Mouse (Mus musculus): ENCODE measurements at regions not wholly inside any gene's neighbourhood (a gene's known extent, or its start where the extent isn't known, plus 50 kb on each side); places are given as distances from the start of the nearest gene placed in this dataset.
"Not testable (repeated sequence)": the region's sequence is repeated elsewhere in the genome, so short reads cannot be mapped to it uniquely, and the experiment has no call there.

DNA sequence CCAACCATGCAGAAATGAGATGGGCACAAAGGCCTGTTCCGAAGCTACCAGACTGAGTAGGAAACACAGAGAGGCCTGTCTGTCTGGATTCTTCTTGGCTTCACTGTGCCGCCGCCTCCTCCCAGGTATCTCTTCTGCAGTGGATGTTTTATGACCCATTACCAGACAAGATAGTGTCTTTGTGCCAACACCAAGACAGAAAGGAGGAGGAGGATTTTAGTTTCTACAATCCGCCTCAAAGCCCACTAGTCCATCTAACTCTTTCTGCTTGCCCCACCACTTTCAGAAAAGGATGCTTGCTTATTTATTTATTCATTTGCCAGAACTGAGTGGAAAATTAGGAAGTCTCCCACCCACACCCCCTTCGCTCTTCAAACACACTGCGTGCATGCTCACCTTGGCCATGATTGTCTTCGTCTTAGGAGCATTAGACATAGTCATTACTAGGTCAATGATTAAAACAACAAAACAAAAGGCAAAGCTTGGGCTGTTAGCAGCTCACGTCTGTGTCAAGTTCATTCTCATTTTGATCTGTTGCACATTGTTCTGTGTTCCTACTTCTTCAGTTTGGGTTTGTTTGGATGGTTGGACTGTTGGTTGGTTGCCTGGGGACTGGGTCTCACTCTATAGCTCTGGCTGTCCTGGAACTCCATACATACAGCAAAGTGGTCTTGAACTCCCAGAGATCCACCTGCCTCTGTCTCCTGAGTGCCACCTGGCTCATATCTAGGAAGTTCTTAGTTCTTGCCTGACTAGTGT lies 61.7 kb upstream of the Cpm start:
- no peak for DNase-seq (ENCODE audit: low spot score in 2 of 2)

DNA sequence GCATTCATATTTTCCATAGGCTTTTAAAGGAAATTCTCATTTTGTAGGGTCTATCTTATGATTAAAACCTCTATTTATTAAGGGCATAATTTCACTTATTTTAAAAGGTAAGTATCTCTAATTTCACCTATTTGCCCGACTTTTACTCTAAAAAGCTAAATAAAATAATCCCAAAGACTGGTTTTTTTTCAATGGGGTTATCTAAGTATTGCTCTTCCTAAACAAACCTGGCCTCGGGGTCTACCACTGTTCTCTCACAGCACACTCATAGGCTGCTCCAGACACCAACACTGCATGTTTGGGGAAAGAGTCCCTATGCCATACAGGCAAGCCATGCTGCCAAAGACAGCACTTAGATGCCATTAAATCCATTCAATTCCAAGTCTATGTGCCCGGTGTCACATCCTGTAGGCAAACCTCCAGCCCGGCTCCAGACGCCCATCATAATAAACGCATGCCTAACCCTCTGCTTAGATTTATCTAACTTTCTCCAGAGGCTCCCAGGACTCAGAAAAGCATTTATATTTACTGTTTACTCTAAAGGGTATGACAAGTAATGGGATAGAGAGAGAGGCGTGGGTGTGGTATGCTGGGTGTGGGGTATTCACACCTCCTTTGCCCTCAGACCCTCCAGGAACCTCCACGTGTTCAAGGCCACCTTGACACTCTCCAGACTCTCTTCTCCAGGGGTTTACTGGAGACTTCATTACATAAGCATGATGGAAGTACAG lies 62.5 kb upstream of the Cpm start:
- DNase-seq (ENCODE audit: low spot score in 2 of 2) = no peak

DNA sequence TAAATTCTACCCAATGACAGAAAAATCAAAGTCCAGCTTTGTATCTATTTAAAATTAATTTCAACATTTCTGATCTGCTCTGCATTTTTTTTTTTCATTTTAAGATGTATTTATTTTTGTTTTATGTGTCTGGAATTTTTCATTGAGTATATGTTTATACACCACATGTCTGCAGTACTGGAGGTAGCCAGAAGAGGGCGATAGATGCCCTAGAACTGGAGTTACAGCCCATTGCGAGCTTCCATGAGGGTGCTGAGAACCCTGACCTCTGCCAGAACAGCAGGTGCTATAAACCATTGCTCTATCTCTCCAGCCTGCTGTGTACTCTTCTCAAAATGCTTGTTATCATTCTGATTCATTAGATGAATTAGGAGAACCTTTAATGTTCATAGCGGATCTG lies 63.1 kb upstream of the Cpm start:
- DNase-seq (ENCODE audit: low spot score in 2 of 2) = no peak

DNA sequence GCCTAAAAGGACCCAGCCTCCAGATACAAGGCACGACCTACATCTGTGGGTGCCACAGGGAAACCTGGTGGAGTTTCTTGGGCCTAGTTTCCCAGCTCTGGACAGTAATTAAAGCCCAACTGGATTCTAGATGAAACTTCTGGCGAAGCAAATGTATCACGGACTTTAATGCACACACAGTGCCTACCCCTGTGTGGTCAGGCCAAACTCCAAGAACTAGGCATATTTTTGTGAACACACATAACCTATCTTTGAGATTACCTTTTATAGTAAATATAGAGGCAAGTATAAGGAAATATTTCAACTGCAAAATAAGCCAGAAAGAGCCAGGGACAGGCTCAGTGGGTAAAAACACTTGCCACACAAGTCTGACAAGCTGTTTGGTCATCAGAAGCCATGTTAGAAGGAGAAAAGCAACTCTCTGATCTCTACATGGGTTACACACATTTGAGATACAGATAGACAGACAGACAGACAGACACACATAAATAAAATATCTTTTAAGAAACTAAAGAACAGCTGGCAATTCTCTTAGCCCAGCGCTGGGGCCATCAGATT lies 63.7 kb upstream of the Cpm start:
- DNase-seq (ENCODE audit: low spot score in 2 of 2) = no peak

DNA sequence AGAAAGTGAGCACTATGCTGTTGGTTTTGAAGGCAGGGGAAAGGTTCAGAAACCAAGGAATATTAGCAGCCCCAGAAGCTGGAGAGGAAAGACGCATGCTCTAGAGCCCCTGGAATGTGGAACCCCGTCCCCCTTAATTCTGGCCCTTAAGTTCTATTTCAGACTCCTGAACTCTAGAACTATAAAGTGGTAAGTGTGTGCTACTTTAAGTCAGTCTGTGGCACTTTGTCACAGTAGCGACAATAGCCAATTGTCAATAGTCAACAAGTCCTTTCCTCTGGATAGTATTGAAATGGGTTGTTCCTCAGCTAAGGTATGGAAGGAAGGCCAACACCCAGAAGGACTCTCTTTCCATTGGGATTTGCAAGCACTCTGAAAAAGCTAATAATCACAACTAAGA lies 64.2 kb upstream of the Cpm start:
- no peak for DNase-seq (ENCODE audit: low spot score in 2 of 2)

DNA sequence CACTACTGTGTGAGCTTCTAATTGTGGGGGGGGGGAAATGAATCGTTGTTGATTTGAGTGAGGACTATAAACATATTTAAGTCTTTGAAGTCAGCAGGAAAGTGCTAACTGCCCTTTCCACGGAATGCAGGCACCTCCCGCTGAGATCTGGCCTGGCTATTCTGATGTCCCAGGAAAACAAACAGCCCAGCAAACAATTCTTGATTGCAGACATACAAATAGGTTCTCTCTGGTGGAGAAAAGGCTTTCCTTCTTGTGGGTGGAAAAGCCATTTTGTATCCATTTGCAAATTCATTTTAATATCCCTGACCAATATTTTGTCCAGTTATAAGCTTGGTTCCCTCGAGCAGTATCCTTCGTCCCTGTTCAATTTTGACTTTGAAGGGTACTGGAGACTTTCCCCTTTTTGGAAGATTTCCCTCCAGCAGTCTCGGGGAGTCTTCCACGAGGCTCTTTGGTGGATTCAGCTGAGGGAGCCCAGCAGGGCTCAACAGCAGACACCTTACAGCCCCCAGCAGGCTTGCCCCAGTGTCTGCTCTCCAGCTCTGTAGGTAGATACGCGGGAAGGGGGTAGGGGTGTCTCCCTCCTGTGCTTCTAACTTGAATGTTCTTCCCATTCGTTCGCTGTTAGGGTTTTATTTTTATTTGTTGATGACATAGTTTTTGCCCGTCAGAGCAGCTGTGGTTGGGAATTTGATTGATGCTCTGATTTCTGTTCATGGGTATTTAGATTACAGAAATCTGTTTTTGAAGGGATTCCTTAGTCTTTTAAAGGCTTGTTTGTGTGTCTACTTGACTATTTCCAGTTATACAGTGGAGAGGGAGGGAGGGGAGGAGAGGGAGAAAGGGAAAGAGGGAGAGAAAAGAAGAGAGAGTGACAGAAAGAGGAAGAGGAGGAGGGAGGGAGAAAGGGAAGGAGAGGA lies 64.9 kb upstream of the Cpm start:
- DNase-seq (ENCODE audit: low spot score in 2 of 2) = no peak

DNA sequence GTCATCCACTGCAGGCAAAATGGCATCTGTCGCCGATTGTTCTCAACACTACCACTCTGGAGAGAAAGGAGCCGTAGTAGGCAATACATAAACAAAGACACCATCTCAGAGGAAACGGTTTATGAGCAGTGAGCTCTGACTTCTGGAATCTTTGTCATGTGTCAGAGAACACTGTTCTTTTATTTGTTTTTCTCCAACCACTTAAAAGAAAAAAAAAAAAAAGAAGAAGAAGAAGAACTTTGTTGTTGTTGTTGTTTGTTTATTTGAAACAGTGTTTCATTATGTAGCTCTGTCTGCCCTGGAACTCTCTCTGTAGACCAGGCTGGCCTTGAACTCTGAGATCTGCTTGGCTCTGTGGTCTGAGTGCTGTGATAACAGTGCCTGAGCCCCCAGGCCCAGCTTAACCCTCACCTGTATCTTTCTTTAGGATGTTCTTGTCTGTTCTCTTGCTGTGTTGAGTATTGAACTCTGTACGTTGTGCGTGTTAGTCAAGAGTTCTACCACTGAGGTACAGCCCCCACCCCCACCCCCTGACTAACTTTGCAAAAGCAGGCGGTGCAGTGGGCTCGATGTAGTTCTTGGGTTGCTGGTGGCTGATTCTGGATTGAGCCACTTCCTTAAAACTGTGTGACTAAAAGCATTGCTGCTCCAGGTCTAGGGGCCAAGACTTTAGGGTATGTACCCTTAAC lies 65.7 kb upstream of the Cpm start:
- DNase-seq (ENCODE audit: low spot score in 2 of 2) = no peak

DNA sequence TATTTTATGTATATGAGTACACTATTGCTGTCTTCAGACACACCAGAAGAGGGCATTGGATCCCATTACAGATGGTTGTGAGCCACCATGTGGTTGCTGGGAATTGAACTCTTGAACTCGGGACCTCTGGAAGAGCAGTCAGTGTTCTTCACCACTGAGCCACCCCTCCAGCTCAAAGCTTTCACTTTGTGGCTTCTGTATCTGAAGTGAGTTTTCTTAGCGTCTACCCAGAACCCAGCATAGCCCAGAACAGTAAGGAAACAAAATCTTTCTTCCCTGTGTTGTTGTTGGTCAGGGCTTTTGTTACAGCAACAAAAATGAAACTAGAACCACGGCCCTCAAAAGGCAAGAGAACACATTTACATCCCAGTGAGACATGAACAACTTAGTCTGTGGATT lies 66.5 kb upstream of the Cpm start:
- DNase-seq (ENCODE audit: low spot score in 2 of 2) = not testable (repeated sequence)

DNA sequence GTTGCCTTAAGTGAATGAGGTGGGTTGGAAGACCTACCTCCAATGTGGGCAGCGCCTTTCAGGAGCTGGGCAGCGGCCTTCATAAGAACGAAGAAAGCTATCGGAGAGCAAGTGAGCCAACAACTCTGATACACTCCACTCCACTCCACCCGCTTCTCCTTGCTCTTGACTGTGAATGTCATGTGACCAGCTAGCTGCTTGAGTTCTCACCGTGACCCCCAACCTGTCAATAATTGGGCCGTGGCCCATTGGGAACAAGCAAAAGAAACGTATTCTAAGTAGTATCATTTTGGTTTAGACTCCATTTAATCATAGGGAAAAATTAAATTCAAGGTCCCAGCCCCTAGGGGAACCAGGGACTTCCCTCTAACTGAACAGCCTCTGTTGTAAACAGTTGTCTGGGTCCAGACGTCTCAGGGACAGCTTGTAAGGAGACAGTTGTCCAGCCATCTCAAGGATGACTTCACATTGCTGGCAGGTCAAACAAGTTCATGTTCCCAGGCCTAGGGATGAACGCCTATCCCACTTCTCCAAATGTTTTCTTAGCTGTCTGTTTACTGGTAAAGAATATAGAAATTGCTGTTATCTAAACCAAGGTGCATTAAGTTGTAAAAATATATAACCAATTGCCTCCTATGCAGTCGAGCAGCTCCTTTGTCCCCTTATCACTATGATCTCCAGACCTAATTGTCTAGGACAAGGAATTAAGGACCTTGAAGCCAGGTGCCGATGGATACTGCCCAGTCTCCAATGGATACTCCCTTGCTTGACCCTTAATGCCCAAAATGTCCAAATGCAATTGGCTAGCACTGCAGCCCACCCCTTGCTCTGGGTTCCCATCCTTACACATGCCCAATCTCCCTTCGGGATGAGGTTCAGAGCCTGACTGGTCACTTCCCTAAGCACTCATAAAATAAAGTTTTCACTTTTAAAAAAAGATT lies 67.1 kb upstream of the Cpm start:
- DNase-seq (ENCODE audit: low spot score in 2 of 2) = no peak

DNA sequence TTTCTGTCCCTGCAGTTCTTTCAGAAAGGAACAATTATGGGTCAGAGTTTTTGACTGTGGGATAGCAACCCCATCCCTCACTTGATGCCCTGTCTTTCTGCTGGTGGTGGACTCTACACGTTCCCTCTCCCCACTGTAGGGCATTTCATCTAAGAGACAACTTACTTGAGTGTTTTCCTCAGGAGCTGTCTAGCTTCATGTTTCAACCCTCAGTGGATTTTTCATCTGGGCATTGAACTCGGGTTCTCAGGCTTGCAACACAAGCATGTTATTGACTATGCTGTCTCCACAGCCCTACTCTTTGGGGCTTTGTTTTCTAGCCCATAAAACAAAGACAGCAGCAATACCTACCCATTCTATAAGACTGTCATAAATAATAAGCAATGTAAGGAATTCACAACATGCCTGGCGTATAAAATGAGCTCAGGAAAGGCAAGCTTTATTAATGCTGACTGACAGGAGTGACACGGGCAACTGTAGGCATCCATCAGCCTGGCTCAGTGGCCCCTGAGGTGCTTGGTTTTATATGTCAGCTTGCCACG lies 68.0 kb upstream of the Cpm start:
- DNase-seq (ENCODE audit: low spot score in 2 of 2) = no peak

DNA sequence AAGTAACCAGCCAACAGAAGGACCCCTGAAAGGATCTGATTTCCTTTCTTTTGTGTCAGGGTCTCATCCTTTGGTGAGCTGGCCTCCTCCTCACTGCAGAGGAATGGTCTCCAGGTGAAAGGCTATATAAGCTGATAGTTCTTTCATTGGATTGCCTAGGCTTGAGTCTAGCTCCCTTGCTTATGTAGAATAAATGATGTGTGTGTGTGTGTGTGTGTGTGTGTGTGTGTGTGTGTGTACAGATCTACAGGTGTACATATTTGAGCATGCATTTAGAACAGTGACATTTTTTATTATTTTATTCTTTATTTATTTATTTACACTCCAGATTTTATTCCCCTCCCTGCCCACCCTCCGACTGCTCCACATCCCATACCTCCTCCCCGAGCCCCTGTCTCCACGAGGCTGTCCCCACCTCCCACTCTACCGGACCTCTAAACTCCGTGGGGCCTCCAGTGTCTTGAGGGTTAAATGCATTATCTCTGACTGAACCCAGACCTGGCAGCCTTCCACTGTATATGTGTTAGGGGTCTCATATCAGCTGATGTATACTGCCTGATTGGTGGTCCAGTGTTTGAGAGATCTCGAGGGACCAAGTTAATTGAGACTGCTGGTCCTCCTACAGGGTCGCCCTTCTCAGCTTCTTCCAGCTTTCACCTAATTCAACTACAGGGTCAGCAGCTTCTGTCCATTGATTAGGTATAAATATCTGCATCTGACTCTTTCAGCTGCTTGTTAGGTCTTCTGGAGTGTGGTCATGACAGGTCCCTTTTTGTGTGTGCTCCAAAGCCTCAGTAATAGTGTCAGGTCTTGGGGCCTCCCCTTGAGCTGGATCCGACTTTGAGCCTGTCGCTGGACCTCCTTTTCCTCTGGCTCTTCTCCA lies 68.7 kb upstream of the Cpm start:
- DNase-seq (ENCODE audit: low spot score in 2 of 2) = no peak

DNA sequence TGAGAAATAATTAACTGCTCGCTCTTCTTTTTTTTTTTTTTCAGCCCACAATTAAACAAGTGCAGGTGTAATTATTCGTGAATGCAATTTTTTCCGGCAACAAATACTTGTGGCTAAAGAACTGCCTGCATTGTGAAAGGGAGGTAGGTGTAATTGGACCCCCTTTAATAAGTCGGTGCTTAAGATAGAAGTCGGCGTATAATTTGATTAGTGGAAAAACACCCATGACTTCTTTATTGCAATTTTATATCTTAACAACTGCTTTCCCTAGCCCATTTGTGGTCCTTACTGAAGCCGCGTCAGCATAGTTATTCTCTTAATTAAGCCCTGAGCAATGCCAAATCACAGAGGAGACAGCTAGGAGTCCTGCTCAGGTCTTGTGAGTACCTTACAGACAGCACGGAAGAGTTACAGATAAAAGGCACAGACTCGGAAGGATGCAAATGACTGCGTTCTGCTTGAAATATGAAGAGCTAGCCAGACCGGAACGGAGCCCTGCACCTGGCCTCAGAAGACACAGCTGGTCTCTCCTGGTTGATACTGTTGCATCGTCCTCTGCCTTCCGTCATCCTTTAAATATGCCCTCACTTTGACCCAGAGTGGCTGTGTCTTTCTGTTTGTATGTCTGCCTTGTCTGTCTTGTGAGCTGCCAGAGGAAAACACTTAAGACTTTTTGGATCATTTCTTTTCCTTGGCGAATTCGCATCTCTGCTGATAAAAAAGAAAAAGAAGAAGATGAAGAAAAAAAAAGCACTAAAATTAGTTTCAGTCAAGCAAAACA lies 69.5 kb upstream of the Cpm start:
- peak; percentile 83 to 85 for DNase-seq (ENCODE audit: low spot score in 2 of 2)

DNA sequence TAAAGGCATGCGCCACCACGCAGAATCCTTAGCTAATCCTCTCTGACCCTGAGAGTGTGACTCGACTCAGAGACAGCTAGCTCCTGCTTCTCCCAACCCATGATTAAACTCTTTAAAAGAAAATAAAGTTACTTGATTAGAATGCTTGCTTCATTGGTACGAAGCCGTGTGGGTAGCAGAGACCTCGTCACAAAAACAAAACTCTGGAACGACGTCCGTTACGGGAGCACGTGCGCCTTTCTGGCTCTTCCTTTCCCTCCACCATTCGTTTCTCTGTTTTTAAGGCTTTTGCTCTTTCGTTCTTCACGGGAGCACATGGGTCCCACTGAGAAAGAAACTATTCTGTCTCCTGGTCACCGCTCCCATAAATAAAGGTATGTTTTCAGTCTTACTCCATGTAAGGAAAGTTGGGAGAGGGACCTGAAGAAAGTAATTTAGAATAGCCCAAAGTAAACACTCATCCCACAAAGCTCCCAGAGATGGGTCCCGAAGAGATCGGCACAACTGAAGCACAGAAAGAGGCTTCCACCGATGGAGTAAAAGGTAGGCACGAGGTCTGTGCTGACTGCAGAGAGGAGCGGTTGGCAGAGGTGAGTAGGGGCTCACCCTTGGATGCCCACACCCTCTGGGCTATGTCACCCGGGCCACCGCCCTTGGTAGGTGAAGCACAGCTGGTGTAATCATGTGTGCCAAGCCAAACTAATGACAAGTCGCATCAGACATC lies 70.2 kb upstream of the Cpm start:
- DNase-seq (ENCODE audit: low spot score in 2 of 2) = peak; percentile 44 to 51

DNA sequence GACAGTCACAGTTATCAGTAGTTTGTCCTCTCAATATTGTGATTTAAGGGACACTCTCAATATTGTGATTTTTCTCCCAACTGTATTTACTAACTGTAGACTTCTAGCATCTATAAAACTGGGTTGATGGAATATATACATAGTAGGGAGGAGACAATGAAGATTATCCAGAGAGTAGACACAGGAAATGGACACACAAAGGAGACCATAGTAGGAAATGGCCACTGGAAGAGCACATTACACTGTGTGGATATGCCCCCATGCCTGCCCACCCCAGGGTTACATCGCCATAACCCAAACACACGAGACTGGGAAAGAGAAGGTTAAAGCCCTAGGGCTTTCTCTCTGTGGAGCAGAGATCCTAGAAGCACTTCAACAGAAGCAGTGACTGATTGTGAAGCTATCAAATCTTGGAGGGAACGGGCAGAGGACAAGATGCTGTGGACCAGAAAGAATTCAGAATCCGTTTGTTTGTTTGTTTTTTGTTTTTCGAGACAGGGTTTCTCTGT lies 71.0 kb upstream of the Cpm start:
- no peak for DNase-seq (ENCODE audit: low spot score in 2 of 2)

DNA sequence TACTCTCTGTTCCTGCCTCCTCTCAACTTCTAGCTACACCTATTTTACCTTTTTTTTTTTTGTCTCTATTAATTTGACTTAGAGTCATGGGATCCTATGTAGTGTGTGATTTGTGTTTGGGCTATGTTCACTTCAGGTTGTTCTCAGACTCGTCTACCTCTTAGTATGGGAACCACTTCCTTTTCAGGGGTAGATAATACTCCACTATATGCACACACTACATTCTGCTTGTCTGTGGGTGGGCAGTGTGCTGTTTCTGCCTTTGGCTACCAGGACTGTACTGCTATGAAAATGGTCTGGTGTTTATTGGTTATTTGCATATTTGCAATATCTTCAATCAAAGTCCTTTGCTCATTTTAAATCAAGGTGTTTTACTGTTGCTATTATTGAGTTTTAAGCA lies 71.6 kb upstream of the Cpm start:
- DNase-seq (ENCODE audit: low spot score in 2 of 2) = no peak

DNA sequence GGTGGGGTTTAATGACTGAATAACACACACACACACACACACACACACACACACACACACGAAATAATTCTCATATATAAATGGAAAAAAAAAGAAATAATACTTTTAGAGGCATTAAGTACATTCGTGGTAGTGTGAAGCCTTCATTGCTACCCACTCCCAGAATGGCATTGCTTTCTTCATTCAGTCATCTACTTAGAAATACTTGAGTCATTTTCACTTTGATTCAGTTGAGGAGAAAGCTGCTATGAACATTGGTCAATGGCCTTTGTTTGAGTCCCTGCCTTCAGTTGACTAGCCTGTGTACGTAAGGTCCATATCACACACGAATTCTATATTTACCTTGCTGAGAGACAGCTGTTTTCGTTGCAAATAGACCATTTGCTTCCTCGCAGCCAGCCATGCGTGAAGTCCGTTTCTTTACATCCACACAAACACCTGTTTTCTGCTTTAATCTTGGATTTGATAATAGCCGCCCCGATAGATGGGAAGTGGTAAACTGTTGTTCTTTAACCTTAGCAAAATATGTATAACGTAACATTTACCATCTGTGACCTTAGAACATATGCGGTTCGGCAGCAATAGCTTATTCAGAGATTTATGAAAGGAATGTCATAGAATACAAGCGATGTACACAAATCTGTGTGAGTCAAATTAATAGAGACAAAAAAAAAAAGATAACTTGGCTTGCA lies 72.3 kb upstream of the Cpm start:
- no peak for DNase-seq (ENCODE audit: low spot score in 2 of 2)

Data from spleen, postnatal 36 days (tissue).